Mouse (Mus musculus) cerebellum, adult 11 months (tissue): ENCODE results near the gene Plppr3.

ENCODE experiments used
- DNase-seq: peaks from one replicate; pipeline ENCODE4 v3.0.0; 2022

Gene Plppr3

DNA sequence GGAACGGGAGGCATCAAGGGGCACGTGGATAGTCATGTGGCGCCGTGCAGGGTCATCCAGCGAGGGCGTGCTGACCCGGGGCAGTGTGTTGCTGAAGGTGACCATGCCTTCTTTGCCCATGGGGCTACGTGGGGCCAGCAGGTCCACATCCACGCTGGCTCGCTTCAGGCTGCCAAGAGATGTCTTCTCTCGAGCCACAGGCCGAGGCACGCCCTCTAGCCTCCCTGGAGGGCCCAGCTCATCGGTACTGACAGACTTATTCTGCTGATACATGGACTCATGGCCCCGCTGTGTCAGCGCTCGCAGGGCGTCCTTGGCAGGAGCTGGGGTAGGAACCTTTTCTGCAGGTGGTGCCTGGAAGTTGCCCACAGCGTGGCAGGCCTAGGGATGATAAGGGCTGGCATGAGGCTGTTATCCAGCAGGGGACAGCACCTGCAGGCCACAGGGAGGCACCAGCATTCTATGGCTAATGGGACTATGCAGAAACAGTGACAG lies 8.6 kb downstream of the Plppr3 start:
- DNase-seq, result peak; percentile 47

DNA sequence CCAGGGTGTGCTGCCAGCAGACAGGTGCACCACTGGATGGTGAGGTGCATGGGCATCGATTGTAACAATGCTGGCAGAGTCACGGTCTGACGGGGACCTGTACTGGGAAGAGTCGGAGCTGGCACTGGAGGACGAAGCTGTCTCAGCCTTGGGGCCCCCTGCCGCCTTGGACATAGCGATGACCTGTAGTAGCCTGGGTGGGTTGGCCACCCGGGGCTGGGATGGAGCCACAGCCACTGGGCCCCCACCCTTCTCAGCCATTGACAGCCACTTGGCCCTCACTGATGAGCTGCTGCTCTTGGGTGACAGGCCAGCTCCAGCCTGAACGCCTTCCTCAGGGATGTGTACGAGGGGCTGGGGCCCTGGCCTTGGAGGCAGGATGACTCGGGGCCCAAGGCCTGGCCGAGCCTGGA lies 9.2 kb downstream of the Plppr3 start:
- no peak for DNase-seq

DNA sequence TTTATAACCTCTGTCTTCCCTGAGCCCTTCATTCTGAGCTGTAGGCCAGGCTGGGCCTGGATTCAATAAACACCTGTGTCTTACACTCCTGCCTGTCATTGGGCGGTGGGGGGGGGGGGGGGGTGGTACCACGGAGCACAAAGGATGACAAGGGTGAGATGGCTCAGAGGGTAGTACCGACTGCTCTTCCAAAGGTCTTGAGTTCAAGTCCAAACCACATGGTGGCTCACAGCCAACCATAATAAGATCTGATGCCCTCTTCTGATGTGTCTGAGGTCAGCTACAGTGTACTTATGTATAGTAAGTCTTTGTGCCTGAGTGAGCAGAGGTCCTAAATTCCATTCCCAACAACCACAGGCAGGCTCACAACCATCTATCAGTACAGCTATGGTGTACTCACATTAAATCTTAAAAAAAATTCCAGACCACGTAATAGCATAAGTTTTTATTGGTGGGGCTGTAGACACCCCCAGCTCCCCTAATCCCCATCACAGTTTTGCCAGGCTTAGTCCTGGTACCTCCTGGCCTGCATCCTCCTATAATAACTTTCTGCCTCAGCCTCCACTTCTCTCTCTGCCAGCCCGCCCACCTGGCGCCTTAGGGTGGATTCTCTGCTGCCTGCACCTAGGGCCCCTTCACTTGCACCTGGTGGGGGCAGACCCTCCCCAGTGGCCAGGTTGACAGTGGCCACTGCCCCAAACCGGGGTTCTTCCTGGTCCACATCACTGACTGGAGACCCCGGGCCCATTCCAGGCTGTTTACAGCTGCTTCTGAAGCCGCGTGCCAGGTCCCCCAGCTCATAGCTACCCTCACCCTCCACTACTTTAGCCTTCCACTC lies 9.9 kb downstream of the Plppr3 start:
- DNase-seq, result no peak

DNA sequence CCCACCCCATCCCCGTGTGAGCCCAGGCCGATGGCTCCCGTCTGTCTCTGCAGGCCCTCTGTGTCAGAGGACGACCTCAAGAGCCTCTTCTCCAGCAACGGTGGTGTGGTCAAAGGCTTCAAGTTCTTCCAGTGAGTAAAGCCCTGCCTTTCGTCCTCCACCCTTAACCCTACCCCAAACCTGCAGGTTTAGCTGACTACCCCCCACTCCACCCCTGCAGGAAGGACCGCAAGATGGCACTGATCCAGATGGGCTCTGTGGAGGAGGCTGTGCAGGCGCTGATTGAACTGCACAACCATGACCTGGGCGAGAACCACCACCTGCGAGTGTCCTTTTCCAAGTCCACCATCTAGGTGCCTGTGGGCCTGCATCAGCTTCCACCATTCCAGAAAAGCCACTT lies 11.5 kb downstream of the Plppr3 start:
- DNase-seq, result no peak

DNA sequence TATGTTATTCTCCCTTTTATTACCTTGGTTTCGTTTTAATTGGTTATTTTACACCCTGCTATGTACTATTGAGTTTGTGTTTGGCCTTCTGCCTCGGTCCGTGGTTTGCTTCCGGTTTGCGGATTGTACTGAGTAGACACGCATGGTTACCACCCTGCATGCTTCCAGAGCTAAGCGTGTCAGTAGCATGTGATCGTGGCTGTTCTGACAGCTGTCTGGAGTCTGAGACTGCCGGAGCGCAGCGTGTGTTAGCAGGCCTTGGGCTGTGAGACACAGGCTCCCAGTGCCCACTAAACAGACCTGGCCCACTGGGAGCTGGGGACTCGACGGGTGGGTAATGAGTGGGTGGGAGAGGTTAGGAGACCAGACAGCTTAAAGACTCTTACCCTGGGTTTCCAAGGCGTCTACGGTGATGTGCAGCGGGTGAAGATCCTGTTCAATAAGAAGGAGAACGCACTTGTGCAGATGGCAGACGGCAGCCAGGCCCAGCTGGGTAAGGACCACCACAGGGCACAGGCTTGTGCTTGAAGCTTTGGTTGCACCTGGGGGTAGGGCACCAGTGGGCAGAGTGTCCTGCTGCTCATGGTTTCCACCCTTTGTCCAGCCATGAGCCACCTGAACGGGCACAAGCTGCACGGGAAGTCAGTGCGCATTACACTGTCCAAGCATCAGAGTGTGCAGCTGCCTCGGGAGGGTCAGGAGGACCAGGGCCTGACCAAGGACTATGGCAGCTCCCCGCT lies 12.2 kb downstream of the Plppr3 start:
- DNase-seq, result no peak

DNA sequence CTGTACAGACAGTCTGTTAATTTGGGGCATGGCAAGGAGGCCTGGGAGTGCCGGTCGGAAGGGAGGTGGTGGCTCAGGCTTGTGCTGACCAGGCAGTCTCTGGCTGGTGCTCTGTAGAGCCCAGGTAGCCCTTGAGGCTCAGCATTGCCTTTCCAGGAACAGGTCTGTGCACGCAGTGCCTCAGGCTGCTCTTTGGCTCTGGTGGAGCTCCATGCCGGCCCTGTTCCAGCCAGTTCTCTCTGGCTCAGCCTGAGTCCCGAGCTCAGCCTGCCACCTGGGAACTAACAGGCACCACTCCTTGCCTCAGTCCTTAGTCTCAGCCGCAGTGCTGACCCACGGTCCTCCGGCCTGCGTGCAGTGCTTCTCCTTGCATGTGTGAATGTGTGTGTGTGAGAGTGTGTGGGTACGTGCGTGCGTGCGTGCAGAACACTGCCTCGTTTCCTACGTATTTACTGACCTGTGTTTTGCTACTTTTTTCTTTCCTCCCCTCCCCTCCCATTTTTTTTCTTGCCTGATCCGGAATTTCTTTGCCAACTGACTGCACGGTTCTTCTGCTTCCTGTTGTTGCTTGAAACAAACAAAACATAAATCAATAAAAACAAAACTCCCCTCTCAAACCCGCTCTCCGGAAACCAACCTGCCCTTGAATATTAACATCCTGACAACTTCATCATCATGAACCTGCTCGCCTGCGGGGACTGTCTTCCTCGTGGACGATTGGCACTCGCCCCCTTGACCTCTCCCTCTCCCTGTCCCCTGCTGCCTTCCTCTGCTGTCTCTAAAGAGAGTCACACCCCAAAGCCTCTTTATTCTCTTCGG lies 13.0 kb downstream of the Plppr3 start:
- peak; percentile 67 for DNase-seq

DNA sequence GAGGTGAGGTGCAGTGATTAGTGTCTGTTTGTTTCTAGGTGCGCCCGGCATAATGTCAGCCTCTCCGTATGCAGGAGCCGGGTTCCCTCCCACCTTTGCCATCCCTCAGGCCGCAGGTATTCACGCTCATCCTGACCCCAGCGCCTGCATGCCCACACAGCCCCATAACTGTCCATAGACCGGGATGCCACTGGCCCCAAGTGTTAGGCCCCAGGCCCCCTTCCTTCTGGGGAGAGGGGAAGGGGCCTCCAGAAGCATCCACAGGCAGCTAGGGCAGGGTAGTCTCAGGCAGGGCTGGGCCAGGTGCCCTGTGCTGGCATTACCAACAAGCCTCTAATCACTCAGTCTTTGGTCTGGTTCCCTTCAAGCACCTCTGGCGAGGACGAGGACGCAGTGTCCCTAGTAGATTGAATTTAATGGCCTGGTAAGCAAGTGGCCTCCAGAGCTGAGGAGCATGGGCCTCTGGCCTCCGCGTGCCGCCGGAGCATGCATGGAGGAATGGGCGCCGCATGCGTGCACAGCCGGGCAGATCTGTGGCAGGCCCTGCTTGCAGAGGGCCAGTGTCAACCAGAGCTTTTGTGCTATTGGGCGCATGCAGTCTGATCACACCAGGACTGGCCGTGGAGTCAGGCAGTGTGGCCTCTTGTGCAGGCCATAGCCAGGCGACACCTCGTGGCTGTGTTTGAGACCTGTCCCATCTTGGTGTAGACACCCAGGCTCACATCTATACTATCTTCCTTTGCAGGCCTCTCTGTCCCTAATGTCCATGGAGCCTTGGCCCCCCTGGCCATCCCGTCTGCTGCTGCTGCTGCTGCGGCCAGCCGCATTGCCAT lies 14.1 kb downstream of the Plppr3 start:
- no peak for DNase-seq

DNA sequence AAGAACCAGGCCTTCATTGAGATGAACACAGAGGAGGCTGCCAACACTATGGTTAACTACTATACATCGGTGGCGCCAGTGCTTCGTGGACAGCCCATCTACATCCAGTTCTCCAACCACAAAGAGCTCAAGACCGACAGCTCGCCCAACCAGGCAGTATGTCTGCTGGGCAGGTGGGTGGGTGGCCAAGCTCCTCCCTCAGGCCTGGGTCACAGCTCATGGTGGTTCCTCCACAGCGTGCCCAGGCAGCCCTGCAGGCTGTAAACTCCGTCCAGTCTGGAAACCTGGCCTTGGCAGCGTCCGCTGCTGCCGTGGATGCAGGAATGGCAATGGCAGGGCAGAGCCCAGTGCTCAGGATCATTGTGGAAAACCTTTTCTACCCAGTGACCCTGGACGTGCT lies 15.3 kb downstream of the Plppr3 start:
- no peak for DNase-seq

DNA sequence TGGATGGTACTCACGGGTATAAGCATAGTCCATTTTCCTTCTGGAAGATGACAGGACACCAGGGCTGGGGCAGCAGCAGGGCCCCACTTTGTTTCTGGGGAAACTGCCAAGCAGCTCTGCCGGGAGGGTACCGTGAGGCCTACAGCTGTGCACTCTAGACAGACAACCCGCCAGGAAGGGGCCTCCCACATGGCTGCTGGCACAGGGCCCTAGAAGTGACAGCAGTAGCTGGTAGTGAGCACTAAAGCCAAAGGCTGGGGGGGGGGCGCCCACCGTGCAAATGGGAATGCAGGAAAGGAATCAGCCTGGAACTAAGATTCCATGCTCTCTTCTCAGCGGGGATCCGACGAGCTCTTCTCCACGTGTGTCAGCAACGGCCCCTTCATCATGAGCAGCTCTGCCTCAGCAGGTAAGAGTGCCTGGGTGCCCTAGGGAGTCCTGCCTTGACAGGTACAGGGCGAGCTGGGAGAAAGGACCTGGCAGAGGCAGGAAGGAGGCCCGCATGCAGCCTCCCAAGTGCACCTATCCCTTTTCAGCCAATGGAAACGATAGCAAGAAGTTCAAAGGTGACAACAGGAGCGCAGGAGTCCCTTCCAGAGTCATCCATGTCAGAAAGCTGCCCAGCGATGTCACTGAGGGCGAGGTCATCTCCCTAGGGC lies 15.9 kb downstream of the Plppr3 start:
- DNase-seq, result peak; percentile 62

DNA sequence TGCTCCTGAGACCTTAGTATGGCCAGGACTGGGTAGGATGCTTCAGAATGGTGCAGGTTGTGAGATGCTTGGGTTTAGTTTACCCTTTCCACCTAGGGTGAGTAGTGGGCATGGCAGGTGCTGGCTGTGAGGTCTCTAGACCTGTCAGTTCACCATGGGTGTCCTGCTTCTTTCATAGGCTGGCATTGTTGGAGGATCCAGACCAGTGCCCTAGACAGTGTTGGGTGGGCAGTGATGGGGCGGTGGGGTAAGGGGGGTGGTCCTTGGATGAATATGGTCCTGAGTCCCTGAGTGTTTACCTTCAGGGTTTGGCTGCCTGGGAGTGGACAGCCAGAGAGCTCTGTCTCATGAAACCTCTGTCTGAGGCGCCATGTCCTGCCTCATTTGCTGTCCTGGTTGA lies 16.5 kb downstream of the Plppr3 start:
- no peak for DNase-seq

DNA sequence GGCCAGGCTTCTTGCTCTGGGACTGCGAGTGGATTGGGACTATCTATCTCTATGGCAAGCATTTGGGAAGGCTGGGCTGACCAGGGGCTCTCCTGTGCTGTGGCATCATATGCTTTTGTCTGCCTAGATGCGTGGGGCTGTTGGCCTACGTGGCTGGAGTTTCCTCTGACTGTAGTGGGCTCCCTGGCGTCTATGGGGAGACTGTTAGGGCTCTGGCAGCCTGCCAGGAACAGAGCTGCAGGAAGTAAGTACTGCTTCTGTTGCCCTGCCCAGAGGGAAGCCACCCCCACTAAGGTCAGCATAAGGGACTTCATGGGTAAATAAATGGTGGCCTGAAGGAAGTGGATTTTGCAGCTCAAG lies 17.0 kb downstream of the Plppr3 start:
- DNase-seq, result peak; percentile 50

DNA sequence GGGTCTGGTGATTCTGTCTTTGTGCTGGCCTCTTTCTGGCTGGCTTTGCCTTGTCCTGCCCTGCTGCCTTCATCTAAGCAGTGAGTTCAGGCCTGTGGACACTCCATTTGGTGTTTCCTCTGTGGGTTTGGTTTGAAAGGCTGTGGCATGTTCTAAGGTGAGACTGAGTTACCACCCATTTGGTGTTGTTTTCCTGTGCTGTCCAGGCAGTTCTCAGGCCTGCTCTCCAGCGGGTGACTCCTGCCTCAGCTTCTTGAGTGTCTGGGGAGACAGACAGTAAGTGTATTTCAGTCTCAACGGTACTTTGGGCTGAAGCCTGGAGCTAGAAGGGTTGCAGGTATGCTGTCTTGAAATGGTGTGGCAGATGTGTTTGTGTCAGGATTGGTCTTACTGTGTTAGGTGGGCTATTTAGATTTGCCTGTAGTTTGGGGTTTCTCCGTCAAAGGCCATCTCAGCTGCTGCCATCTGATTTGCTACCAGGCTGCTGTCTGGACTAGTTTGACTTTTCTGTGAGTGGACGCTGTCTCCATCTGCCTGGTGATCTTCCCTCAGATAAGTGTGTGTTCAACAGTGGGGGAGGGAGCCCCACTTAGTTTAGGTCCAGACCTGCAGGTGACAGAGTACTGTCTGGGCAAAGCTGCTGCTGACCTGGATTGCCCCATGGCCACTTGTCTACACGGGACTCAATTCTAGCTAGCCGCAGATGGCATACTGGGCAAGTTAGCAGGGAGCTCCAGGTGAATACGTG lies 17.6 kb downstream of the Plppr3 start:
- DNase-seq, result no peak

DNA sequence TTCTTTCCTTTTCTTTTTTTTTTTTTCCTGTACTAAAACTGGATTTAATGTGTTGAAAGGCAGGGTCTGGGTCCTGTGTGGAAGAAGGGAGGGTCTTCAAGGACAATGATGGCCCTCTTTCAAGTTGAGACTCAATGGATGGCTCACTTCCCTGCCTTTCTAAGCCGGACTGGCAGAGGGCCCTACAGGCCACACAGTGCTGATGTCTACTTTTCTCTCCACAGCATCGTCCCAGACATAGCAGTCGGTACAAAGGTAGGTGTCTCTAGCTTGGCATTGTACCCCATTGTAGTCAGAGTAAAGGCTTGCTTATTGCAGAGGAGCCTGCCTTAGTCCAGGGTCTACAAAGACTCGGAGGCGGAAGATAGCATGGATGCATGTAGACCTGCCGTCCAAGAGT lies 18.2 kb downstream of the Plppr3 start:
- DNase-seq, result no peak

DNA sequence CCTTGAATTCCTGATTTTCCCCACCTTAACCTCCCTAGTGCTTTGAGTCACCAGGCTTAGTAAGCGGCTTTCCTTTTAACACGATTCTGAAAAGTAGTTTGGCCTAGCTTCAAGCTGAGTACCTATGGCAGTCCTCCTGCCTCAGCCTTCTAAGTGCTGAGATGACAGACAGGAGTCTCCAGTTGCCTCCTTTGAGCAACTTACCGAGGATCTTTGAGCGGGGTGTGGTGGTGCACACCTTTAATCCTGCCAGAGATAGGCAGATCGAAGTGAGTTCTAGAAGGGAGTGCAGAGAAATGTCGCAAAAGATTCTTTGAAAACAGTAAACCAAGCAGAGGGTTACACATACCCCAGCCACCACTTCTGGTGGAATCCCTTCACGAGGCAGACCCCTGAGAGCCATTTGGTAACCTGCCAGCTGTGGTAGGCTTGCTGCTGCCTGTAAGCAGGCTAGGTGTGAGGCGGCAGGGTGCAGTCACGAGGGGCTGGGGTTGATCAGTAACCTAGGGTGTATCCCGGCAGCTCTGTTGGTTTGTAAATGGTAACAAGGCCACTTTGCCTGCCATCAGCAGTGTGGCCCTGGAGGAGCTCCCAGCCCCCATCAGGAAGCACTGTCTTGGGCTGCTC lies 18.8 kb downstream of the Plppr3 start:
- DNase-seq, result peak; percentile 55

DNA sequence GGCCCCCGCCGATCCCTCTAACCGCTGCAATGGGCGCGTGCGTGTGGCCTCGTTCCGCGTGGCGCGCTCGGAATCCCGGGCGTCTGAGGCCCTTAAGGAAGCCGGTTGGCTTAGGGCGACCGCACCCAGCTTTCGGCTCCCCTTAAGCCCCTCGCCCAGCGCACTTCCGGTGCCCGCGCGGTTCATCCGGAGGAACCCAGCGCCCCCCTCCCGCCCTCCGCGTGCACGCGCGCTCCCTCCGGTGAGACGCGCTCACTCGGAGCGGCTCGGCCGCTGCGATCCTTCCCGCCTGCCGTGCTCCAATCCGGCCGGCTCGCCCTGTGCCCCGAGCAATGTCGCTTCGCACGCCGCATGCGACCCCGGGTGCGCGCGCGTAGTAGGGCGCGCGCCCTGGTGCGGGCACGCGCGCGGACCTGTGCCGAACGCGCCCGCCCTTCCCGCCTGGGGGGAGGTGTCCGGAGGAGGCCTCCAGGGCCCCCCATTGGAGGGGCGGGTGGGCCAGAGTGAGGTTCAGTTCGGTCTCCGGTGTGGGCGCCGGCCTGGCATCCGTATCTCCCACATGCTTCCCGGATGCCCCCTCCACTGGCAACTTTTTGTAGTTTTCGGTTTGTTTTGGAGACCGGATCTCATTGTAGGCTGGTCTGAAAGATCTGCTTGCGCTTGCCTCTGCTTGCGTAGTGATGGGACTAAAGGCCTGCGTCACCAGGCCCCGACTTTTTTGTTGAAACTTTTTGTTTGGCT lies 19.5 kb downstream of the Plppr3 start:
- DNase-seq, result peak; percentile 71

DNA sequence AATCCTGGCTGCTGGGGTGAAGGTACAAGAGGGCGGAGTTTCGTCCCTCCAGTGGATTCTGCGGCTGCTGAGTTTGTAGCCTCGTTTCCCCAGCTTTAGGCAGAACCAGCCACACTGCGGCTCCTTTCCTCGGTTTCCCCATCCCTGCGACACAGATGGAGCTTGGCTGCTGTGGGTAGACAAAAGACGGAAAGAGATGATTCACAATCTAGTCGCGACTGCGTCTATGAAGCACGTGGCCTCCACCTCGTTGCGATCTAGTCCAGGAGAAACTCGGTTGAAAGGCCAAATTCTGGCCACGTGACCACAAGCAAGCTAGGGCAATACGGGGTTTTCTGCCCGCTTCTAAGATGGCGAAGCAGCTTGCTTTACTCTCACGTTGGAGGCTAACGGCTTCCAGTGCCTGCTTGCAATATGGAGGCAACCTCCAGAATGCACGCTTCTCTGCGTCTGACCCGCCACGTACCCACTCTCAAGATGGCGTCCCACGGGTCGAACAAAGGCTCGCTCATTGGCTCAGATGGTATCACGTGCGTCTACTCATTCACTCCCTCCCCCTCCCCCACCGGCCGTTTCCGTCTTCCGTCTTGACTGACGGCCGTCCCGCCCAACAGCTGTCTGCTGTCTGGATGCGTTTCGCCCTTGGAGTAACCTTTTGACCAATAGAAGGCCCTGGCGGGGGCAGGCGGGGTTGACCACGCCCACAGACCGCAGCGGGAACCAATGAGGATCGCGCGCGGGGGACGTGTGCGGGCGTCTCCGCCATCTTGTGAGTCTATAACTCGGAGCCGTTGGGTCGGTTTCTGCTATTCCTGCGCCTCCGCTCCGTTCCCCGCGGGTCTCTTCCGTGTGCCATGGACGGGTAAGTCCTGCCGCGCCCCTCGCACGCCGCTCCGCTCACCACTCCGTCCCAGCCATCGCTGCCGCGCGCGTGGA lies 20.3 kb downstream of the Plppr3 start, which contains the start of gene Ptbp1:
Gene Ptbp1, plus strand, starts transcription at position 568 of the 936 bp plus-strand sequence.
- peak; percentile 98 for DNase-seq

DNA sequence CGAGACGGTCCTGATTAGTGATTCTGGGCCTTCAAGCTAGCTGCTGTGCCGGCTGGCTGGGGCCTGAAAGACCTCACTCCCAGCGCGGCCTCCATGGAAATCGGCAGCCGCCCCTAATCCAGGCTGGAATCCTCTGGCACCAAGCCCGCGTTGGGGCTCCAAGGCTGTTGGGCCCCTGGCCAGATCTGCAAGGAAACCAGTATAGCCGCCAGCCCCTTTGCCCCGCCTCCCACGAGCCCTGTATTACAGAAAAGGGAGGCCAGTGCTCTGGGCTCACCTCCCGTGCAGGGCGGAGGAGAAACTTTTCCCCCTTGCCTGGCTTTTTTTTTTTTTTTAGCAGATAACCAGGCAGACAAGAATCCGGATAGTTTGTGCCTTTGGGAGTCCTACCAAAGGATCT lies 21.0 kb downstream of the Plppr3 start:
- peak; percentile 85 for DNase-seq

DNA sequence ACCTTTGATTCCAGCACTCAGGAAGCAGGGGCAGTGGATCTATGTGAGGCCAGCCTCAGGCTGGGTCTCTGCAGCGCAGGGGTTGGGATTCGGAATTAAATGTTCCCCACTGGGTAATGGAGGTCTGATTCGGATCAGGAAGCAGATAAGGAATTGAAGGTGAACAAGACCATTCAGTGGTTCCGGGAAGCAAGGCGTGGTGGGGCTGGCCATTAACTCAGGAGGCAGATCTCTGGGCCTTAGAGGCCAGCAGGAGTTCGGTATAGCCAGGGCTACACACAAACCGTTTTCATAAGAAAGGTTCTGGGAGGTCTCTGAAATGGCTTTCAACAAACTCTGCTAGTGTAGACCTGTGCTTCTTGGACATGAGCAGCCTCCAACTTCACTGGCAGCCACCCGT lies 21.6 kb downstream of the Plppr3 start:
- no peak for DNase-seq
